Mouse (Mus musculus): ENCODE results near the gene Ppp1r16b.

The Ppp1r16b gene

DNA sequence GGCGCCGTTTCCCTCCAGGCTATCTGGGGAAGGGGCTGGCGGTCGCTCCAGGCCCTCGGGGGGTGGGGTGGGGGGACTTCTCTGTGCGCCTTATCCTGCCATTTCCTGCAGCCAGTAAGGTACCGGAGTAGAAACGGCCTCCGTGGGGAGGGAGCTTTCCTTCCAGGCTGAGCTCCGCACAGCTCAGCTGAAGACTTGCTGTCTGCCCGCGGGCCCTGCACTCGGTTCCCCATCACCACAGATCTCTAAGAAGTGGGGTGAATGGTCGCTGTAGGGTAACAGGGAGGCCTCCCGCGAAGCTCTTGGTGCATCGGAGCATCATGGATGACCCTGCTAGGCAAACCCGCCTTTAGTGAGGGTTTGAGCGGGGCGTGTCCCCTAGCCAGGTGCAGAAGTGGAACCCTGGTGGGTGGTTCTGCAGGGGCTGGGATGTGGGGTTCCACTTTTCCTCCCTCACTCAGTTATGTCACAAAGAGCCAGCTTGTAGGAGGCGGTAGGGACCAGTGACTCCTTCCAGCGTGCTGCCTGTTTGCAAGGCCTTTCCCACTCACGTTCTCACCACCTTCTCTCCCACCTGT is 3.3 kb downstream of the Ppp1r16b start:
- DNase-seq, result no peak

DNA sequence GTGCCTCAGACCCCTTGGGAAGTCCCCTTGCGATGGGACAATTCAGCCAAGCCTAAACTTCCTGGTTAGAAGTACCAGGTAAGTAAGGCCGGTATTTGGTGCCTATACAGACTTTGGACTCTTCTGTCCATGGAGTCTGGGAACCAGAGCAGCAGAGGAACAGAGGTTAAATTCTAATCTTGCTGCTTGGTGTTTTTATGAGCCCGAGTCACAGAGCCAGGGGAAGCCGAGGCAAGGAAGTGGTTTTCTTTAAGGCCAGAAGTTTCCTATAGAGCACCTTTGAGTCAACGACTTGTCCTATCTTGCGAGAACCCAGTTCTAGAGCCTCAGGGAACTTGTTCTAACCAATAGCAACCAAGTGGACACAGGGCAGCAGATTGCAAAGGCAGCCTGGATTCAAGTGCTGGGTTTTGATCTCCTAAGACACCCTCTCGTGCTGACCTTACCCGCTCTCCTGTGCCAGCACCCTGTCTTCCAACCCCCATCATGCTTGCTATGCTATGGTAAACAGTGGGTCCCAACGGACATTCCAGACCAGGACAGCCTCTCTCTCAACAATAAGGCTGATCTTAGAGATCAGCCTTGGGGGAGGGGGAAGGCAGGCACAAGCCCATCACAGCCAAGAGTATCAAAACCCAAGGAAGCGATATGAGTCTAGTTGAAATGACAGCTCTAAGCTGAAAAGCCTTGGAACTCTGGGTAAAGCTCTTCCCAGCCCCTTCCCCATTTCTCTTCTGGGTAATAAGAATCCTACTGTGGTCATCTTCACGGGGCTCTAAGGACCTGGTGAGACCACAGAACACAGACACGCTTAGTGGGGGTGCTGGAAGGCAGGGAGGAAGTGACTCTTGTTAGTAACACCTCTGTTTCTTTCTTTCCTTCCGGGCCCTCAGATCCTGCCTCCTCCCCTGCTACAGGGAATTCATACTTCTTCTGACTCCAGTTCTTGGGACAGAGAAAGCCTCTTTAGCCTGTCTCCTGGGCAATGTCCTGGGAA is 4.3 kb downstream of the Ppp1r16b start:
- peak in 1 of 2 experiments; percentile 66 for DNase-seq

DNA sequence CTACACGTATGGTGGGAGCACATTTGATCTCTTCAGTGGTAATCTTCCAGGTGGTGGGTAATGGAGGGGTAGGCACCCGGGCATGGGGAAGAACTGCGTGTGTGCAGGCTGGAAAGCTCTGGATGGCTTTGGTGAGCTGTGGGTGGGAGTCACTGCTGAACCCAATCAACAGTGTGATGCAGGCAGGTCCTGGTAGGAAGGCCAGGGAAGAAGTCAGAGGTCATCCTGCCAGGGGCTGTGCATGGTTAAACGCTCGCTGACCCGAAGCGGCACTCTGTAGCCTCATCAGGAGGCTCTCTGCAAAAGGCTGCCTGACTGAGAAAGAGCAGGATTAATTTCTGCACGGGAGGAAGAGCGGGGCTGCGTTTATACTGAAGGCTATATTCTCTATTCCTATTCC is 5.4 kb downstream of the Ppp1r16b start:
- DNase-seq, result peak; percentile 82 to 90

DNA sequence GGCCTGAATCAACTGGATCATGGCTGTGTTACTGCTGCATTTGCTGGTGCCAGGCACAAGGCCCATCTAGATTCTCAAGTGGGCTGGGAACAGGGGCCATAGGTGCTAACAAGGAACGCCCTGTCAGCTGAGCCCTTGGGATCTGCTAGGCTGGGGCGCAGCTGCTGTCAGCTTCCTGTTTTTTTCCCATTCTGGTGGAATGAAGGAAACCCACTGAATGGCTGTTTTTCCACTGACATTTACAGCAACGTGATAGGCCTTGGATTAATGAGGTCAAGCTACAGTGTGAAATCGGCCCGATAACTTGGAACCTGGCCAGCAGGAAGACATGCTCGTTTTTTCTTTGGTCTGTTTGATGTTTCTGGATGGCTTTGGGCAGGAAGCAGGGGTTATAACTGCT is 7.6 kb downstream of the Ppp1r16b start:
- peak; percentile 82 to 91 for DNase-seq

DNA sequence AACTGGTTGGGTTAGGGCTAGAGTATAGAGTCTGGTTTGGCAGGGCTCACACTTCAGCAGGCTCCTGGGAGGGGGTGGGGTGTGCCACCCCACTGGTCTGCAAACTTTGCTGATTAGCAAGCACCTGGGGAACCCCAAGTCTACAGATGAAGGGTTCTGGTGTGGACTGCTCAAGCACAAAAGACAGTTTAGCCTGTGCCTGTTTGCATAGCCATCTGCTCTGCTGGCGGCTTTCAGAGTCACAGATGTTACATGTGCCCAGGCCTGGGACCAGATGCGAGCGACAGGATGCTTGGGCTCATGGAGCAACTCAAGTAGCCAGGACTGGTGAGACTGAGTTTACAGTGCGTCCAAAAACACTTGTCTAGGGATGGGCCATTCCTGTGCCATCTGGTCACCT is 8.3 kb downstream of the Ppp1r16b start:
- no peak for DNase-seq

DNA sequence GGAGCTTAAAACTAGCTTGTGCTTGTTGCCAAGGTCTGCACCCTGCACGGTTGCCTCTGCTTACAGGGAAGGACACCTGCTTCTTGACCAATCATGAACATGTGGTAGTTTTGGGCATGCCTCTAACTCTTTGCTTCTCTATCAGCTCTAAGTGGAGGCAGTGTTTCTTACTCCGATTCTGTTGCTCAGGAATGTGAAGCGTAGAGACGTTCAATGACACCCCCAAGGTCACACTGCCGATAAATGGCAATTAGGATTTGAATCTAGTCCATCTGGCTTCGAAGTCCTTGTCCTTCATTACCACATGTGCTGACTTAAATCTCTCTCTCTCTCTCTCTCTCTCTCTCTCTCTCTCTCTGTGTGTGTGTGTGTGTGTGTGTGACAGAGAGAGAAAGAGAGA is 8.9 kb downstream of the Ppp1r16b start:
- no peak for DNase-seq

DNA sequence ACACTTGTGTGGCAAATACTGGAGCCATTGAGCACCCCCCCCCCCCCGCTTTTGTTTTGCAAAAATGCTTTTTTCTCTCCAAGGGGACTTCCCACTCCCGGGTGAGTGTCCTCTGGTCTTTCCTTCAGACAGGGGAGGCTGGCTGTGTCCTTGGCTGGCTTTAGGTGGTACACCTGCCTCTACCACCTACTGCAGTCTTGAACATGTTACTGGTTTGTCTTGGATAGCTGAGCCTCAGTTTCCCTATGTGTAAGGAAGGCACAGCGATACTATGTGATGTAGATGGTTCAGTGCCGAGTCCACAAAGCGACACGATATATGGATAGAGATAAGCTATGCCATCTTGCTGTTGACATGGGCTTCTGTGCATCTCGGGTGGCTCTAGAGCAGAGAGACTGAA is 9.6 kb downstream of the Ppp1r16b start:
- no peak for DNase-seq

DNA sequence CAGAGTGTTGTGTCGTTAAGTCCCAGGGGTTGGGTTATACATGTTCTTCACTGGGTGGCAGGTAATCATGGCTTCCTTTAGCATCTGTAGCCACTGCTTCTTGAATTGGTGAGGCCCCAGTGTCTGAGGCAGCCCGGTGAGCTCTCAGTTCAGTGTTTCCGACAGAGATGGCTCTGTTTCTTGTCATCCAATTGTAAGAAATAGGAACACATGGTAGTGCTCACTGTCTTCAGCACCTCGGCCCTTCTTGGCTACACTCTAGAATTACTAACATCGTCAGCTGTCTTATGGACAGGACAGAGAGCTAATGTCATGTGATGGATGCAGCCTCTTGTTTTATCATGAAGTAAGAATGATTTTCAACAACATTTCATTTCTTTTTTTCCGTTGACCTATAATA is 10.0 kb downstream of the Ppp1r16b start:
- no peak for DNase-seq

DNA sequence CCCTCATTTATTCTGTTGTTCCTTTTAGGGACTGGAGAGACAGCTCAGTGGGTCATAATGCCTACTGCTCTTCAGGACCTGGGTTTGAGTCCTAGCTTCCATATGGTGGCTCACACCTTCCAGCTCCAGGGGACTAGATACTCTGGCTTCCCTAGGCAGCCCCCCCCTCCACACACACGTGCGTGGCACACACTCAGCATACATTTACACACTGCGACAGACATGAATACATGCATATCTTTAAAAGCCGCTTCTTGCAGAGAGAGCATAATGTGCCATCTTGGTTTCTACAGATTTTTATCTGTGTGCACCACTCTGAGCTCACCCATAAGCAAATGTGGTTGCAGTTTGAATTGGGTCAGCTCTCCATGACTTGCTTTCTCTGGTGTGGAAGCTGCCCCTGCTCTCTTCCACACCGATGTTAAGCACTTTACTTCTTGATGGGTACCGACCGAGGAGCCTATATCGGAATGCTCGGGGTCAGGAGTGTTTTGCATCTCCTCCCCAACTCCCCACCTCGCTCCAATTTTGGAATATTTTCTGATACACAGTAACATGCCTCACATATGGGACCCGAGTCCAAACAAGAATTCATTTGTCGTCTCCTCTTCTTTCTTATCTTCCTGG is 10.8 kb downstream of the Ppp1r16b start:
- DNase-seq, result no peak

DNA sequence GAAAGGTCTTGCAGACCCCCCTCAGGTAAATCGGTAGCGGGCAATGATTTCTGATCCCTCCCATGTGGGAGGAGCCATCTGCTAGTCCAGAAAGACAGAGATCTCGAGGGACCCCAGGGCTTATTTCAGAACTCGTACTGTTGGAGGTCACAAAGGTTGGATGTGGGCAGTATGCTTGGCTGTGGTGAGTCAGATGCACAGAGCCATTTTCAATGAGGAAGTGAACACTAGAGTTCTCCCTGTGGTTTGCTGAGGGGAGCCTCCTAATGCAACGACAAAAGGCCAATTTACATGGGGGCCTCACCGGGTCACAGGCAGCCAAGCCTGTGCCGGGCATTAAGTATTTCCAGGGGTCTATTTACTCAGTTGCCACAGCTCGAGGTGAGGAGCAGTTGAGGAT is 12.7 kb downstream of the Ppp1r16b start:
- no peak for DNase-seq

DNA sequence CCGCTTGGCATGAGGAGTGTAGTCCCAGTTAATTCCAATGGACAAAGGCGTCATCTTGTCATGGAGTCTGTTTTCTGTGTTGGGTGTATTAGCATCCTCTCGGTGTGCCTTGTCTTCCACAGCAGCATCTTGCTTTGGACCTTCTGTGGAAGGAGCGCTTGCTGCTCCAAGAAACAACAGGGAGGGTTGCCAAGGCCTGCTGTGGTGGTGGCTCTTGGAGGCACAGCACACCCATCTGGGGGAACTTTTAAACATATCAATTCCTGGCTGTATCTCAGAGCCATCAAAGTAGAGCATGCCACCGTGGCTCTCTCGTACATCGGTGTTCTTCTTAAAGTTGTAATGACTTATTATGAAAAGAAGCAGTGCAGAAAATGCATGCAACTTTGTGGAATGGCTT is 13.9 kb downstream of the Ppp1r16b start:
- no peak for DNase-seq

DNA sequence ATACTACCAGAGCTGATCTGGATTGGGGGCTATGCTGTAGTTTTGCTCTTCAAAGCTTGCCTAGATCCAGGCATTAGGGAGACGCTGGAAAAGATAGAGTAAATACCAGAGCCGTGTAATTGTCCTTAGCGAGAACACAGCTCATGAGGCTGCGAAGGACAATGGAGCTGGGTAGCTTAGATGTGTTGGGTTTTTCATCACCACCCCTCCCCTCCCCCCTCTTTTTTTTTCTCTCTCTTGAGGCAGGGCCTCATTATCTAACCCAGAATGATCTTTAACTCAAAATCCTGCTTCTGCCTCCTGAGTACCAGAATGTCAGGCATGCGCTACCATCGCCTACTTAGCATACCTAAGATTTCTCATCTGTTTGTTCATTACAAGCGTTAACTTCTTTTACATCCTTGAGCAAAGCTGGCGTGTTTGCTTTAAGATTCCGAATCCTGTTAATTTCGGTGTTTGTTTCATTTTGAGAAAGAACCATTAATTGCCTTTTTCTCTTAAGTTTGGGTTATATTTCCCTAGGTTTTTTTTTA is 15.2 kb downstream of the Ppp1r16b start:
- no peak for DNase-seq

DNA sequence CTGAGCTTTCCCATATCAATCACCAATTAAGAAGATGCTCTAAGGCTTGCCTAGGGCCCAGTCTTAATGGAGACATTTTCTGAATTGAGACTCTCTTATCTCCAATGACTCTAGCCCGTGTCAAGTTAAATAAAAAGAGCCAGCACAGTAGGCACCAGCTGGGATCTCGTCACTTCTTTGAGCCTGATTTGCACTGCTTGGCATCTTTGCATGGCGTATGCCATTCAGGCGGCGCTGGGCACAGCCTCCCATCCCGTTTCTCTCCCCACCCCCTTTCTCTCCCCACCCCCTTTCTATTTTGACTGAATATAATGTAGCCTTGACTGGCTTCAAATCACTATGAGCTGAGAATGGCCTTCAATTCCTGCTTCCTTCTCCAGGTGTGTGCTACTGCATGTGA is 16.5 kb downstream of the Ppp1r16b start:
- DNase-seq, result no peak

DNA sequence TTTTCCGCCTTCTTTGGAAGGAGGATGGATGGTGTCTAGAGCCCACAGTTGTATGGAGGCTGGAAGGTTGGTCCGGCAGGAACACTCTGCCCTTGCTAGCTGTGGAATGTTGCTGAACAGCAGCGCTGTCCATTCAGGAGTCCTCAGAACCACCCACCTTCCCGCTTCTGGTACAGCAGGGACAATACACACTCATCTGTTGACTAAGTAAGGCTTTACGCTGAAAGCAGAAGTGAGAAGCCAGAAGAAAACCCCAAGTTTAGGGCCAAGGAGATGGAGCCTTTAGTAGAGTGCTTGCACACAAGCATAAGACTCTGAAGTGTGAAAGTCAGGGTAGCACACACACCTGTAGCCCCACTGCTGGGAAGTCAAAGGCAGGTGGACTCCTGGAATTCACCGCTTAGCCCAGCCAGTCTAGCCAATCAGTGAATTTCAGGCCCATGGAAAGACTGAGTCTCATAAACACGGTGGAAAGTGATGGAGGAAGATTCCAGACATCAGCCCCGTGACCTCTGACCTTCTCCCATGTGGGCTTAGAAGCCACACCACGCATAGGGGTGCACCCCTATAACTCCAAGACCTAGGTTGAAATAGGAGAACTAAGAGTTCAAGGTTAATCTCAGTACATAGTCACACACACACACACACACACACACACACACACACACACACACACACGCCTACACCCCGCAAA is 17.3 kb downstream of the Ppp1r16b start:
- DNase-seq, result peak in 1 of 2 experiments; percentile 20

DNA sequence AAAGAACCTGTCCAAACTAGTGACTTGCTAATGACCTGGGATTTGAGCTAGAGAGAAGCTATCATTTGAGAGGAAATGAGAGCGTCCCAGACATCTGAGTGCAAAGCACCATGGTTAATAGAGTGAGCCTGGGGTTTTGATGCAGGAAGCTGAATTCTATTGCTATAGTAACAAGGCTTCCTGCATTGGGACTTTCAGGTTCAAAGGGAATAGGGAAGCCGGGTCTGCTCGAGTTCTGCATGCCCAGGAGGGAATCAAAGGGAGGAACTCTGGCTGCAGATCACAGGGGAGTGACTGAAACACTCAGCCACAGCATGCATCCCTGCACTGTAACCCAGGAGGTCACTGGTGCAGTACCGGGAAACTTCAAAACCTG is 17.8 kb downstream of the Ppp1r16b start:
- no peak for DNase-seq

DNA sequence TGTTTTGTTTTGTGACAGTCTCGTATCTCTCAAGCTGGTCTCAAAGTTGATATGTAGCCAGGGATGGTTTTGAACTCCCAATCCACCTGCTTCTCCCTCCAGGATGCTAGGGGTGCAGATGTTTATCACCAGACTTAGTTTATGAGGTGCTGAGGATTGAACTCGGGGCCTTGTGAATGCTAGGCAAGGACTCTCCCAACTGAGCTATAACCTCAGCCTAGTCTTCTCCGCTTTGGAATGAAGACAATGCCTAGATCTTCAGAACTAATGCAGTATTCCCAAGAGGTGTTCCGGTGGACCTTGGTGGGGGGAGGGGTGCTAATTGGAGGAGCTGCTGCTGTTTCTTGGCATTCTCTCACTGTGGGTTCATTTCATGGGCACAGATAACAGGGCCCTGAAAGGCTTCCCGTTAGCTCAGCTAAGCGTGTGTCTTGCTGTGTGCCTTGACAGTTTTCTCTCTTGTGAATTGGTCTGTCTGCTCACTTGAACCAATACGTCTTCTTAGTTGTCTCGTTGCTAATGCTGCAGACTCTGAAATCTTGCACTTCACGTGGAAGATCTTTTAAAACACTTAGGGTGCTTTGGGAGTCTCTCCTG is 19.1 kb downstream of the Ppp1r16b start:
- peak in 1 of 2 experiments; percentile 34 for DNase-seq

DNA sequence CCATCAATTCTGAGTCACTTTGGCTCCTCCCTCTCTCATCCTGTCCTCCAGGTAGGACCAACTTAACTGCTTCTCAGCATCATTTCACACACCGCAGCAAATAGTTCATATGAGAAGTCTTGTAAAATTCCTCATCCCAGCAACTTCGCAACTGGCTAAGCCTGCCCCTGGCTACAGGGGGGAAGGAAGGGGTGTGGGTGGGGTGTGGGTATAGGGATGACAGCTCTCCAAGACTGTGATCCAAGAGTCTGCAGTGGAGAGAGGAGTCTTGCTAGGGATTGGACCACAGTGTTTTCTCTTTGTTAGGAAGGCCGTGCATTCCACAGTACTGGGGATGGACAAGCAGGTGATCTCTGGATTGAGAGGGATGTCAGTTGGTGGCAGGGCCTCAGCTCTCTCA is 19.7 kb downstream of the Ppp1r16b start:
- peak; percentile 27 to 36 for DNase-seq

DNA sequence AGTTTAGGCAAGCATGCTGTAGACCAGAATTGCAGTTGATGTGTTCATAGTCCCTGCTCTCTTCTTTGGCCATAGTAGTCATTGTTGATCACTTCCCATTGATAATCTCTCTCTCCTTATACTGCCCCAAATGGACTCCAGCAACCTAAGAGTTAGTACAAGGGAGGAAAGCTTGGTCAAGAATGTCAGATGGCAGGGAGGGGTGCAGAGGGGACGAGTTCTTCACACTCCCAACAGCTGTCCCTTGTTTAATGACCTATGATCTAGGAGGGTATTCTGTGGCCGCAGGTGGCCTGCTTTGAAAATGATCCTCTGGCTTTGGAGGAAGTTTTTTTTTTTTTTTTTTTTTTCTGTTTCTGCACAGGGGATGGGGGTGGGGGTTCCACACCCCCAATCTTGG is 21.2 kb downstream of the Ppp1r16b start:
- DNase-seq, result no peak

DNA sequence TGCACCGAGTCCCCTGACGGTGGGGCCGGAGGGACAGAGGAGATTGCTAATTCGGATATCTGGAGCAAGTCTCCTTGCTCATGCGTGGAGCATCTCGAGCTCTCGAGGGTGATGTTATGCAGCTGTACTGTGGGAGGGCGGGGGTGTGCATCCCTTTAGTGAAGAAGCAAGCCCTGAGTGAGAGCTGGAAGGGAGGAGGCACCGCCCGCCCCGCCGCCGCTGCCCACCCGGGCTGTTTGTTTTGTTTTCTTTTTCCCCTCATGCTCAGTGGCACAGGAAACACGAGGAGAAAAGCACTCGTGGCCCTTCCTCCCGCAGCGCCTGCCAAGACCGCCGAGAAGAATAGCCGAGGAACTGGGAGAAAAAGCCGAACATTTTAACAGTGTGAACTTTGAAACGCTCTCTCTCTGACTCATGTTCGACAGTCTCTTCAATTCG is 22.6 kb downstream of the Ppp1r16b start:
- peak; percentile 85 to 88 for DNase-seq

DNA sequence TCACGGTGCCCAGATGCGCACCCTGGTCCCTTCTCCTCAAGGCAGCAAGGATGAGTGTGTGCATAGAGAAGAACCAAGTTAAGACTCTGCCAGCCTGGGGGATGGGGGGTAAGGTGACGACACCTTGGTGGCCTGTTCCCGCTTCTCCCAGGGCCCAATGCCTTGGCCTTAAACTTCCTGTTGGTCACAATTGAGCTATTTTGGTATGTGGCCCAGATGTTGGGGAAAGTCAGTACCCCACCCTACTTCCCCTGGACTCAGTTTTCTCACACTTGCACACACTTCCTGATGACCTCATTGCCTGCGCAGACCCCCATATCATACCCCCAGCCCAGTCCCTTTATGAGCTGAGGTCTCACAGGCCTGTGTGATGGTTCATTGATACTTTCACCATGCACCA is 23.9 kb downstream of the Ppp1r16b start:
- DNase-seq, result peak in 1 of 2 experiments; percentile 19

DNA sequence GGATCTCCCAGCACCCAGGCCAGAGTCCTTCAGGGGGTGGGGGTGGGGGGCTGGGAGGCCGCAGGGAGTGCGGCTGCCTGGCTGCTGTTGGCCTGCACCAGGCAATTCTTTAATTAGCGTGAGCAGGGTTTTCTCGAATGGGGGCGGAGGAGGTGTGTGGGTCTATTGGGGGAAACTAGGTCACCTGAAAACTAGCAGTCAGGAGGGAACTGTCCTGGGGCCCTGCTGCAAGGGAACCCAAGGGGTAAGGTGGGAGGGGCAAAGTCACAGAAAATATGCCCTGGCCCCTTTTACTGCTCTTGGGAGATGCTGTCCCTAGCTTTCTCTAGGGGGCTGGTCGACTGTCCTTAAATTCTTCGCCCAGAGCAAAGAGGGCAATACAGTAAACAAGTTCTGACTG is 24.4 kb downstream of the Ppp1r16b start:
- DNase-seq, result no peak

DNA sequence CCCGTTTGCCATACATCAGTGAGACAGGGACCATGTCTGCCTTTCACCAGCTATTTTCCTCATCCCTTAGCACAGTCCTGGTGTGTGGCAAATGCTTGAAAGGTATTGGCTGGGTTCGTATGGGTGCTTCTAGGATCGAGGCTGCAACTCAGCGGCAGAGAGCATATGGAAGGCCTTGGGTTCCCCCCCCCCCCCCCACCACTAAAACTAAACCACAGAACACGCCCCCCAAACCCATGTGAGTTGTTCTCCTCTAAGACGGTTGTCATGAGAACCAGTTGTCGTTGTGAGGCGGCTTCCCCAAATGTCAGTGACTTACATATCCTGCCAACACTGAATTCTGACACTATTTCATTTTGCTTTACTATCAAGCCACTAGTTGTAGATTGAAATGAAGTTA is 24.9 kb downstream of the Ppp1r16b start:
- DNase-seq, result no peak
